Mouse (Mus musculus): ENCODE data around the gene Ripor2. TPM values are rescaled to one million over a fixed set of nuclear protein-coding genes. Genes with fewer than 3 reads are reported as not detected.

Ripor2 gene
- polyA plus RNA-seq, 1 experiment from 2014 or later: 4.4 TPM

GRCm38 (mm10) chr13:24666763-24667162 lies 84.8 kb downstream of the Ripor2 start:
- no peak overlapping the region for H3K27ac ChIP-seq (ENCODE audit: low read length)
- no peak for ATAC-seq (ENCODE audit: low read depth)
- no peak overlapping the region for H3K9ac ChIP-seq (ENCODE audit: low read depth, low read length)
- H3K4me1 ChIP-seq (ENCODE audit: control insufficient read depth, low read depth, low read length): no peaks in the 10 kb centered on the region
- H3K4me2 ChIP-seq (ENCODE audit: low read depth, low read length): no peak overlapping the region
- no peak overlapping the region for H3K4me3 ChIP-seq (ENCODE audit: low read depth, low read length)
- 66% methylated on average over 4 of the region's 4 CpGs for WGBS (ENCODE audit: insufficient replicate concordance)
- H3K9me3 ChIP-seq (replicated peaks; ENCODE audit: control insufficient read depth, low read length): no peaks in the 10 kb centered on the region
- H3K27me3 ChIP-seq (ENCODE audit: control insufficient read depth, insufficient read depth, low read depth, low read length): no peaks in the 10 kb centered on the region
- H3K36me3 ChIP-seq (ENCODE audit: control insufficient read depth, insufficient read depth): no peaks in the 10 kb centered on the region

DNA sequence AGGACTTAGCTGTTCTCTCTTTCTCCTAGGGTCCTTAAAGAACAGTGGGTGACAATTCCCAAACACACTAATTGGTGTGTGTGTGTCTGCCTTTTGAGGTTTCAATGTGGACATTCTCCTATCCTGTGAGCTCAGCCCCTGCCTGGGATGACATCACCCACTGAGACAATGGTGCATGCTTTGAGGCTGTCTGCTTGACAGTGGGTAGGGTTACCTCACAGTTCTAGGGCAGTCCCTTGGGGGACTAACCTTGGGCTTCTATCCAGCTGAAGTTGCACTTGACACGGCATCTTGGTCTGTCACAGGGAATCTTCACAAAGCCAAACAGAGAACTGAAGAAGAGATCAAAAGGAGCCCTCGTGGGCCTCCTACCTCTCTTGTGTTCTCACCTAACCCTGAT lies 86.6 kb downstream of the Ripor2 start:
- no peaks in the 10 kb centered on the region for H3K27me3 ChIP-seq (ENCODE audit: control insufficient read depth, insufficient read depth, low read depth, low read length)
- H3K4me2 ChIP-seq (ENCODE audit: low read depth, low read length): no peak overlapping the region
- no peaks in the 10 kb centered on the region for H3K9me3 ChIP-seq (replicated peaks; ENCODE audit: control insufficient read depth, low read length)
- ATAC-seq (ENCODE audit: low read depth): no peak
- WGBS (ENCODE audit: insufficient replicate concordance): 66% methylated on average over 2 of the region's 2 CpGs
- H3K4me1 ChIP-seq (ENCODE audit: control insufficient read depth, low read depth, low read length): no peaks in the 10 kb centered on the region
- no peak overlapping the region for H3K27ac ChIP-seq (ENCODE audit: low read length)
- H3K36me3 ChIP-seq (ENCODE audit: control insufficient read depth, insufficient read depth): no peaks in the 10 kb centered on the region
- H3K9ac ChIP-seq (ENCODE audit: low read depth, low read length): no peak overlapping the region
- no peak overlapping the region for H3K4me3 ChIP-seq (ENCODE audit: low read depth, low read length)

GRCm38 (mm10) chr13:24670676-24671075 lies 88.7 kb downstream of the Ripor2 start:
- no peak overlapping the region for H3K4me3 ChIP-seq (ENCODE audit: low read depth, low read length)
- WGBS (ENCODE audit: insufficient replicate concordance): 90% methylated on average over 2 of the region's 2 CpGs

GRCm38 (mm10) chr13:24679027-24679680 lies 97.2 kb downstream of the Ripor2 start:
- Histone ChIP-seq H3K27me3 (ENCODE audit: control insufficient read depth, insufficient read depth, low read depth, low read length) (no peaks in the 10 kb centered on the region), H3K4me2 (ENCODE audit: low read depth, low read length) (no peak overlapping the region), H3K4me1 (ENCODE audit: control insufficient read depth, low read depth, low read length) (no peaks in the 10 kb centered on the region), H3K4me3 (ENCODE audit: low read depth, low read length) (no peak overlapping the region), H3K9me3 (replicated peaks; ENCODE audit: control insufficient read depth, low read length) (no peaks in the 10 kb centered on the region), H3K9ac (ENCODE audit: low read depth, low read length) (no peak overlapping the region), H3K36me3 (ENCODE audit: control insufficient read depth, insufficient read depth) (no peaks in the 10 kb centered on the region), H3K27ac (ENCODE audit: low read length) (no peak overlapping the region)
- no peak for ATAC-seq (ENCODE audit: low read depth)
- 73% methylated on average over 15 of the region's 15 CpGs for WGBS (ENCODE audit: insufficient replicate concordance)

More at GRCm38 (mm10) chr13:24670676-24671075, 88.7 kb downstream of the Ripor2 start:
- Histone ChIP-seq H3K4me2 (ENCODE audit: low read depth, low read length) (no peak overlapping the region), H3K27ac (ENCODE audit: low read length) (no peak overlapping the region), H3K27me3 (ENCODE audit: control insufficient read depth, insufficient read depth, low read depth, low read length) (no peaks in the 10 kb centered on the region), H3K9me3 (replicated peaks; ENCODE audit: control insufficient read depth, low read length) (no peaks in the 10 kb centered on the region), H3K36me3 (ENCODE audit: control insufficient read depth, insufficient read depth) (no peaks in the 10 kb centered on the region), H3K9ac (ENCODE audit: low read depth, low read length) (no peak overlapping the region), H3K4me1 (ENCODE audit: control insufficient read depth, low read depth, low read length) (no peaks in the 10 kb centered on the region)
- no peak for ATAC-seq (ENCODE audit: low read depth)

- no peaks in the 10 kb centered on the region for H3K4me1 ChIP-seq (ENCODE audit: control insufficient read depth, low read depth, low read length)
- H3K9me3 ChIP-seq (replicated peaks; ENCODE audit: control insufficient read depth, low read length): no peaks in the 10 kb centered on the region
- H3K4me3 ChIP-seq (ENCODE audit: low read depth, low read length): no peak overlapping the region
- H3K4me2 ChIP-seq (ENCODE audit: low read depth, low read length): no peak overlapping the region
- WGBS (ENCODE audit: insufficient replicate concordance): 88% methylated on average over 4 of the region's 4 CpGs
- H3K9ac ChIP-seq (ENCODE audit: low read depth, low read length): no peak overlapping the region
- ATAC-seq (ENCODE audit: low read depth): no peak
- no peaks in the 10 kb centered on the region for H3K36me3 ChIP-seq (ENCODE audit: control insufficient read depth, insufficient read depth)
- no peaks in the 10 kb centered on the region for H3K27me3 ChIP-seq (ENCODE audit: control insufficient read depth, insufficient read depth, low read depth, low read length)
- H3K27ac ChIP-seq (ENCODE audit: low read length): no peak overlapping the region
Measured at GRCm38 (mm10) chr13:24680951-24681350, 99.0 kb downstream of the Ripor2 start.

GRCm38 (mm10) chr13:24682346-24682745 lies 100.4 kb downstream of the Ripor2 start:
- no peaks in the 10 kb centered on the region for H3K36me3 ChIP-seq (ENCODE audit: control insufficient read depth, insufficient read depth)
- no peak overlapping the region for H3K27ac ChIP-seq (ENCODE audit: low read length)
- no peaks in the 10 kb centered on the region for H3K27me3 ChIP-seq (ENCODE audit: control insufficient read depth, insufficient read depth, low read depth, low read length)
- WGBS (ENCODE audit: insufficient replicate concordance): 54% methylated on average over 5 of the region's 5 CpGs
- no peak for ATAC-seq (ENCODE audit: low read depth)
- H3K4me2 ChIP-seq (ENCODE audit: low read depth, low read length): no peak overlapping the region
- peaks cover 5% of the 10 kb centered on the region for H3K4me1 ChIP-seq (ENCODE audit: control insufficient read depth, low read depth, low read length)
- H3K4me3 ChIP-seq (ENCODE audit: low read depth, low read length): no peak overlapping the region
- H3K9ac ChIP-seq (ENCODE audit: low read depth, low read length): no peak overlapping the region
- H3K9me3 ChIP-seq (replicated peaks; ENCODE audit: control insufficient read depth, low read length): no peaks in the 10 kb centered on the region

- no peak overlapping the region for H3K4me2 ChIP-seq (ENCODE audit: low read depth, low read length)
- H3K4me3 ChIP-seq (ENCODE audit: low read depth, low read length): no peak overlapping the region
- WGBS (ENCODE audit: insufficient replicate concordance): 31% methylated on average over 2 of the region's 2 CpGs
- H3K27me3 ChIP-seq (ENCODE audit: control insufficient read depth, insufficient read depth, low read depth, low read length): no peaks in the 10 kb centered on the region
- peaks cover 5% of the 10 kb centered on the region for H3K4me1 ChIP-seq (ENCODE audit: control insufficient read depth, low read depth, low read length)
- H3K27ac ChIP-seq (ENCODE audit: low read length): no peak overlapping the region
- H3K9me3 ChIP-seq (replicated peaks; ENCODE audit: control insufficient read depth, low read length): no peaks in the 10 kb centered on the region
- H3K36me3 ChIP-seq (ENCODE audit: control insufficient read depth, insufficient read depth): no peaks in the 10 kb centered on the region
- H3K9ac ChIP-seq (ENCODE audit: low read depth, low read length): no peak overlapping the region
- no peak for ATAC-seq (ENCODE audit: low read depth)
Measured at GRCm38 (mm10) chr13:24684503-24684902, 102.5 kb downstream of the Ripor2 start.

DNA sequence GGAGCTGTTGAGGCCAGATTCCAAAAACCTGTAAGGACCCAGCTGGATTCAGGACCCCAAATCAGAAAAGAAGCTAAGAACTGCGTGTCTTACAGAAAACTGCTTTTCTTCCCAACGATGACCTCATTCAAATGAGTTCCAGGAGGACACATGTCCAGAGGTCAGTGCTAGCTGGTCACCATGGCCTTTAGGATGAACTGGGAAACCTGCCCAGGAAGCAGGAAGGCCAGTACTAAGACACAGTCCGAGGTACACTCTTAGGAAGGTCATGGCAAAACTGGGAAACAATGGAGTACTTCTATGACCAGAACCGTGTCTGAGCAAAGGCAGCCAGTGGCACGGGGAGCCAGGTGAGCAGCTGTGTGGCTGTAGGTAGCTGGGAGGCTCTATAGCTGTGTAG lies 103.9 kb downstream of the Ripor2 start:
- no peaks in the 10 kb centered on the region for H3K27me3 ChIP-seq (ENCODE audit: control insufficient read depth, insufficient read depth, low read depth, low read length)
- WGBS (ENCODE audit: insufficient replicate concordance): 63% methylated on average over 5 of the region's 5 CpGs
- ATAC-seq (ENCODE audit: low read depth): no peak

GRCm38 (mm10) chr13:24686705-24687665 lies 105.0 kb downstream of the Ripor2 start:
- H3K4me2 ChIP-seq (ENCODE audit: low read depth, low read length): no peak overlapping the region
- H3K4me1 ChIP-seq (ENCODE audit: control insufficient read depth, low read depth, low read length): peaks cover 5% of the 10 kb centered on the region
- H3K27ac ChIP-seq (ENCODE audit: low read length): no peak overlapping the region
- no peaks in the 10 kb centered on the region for H3K27me3 ChIP-seq (ENCODE audit: control insufficient read depth, insufficient read depth, low read depth, low read length)
- no peak overlapping the region for H3K4me3 ChIP-seq (ENCODE audit: low read depth, low read length)
- 27% methylated on average over 15 of the region's 15 CpGs for WGBS (ENCODE audit: insufficient replicate concordance)
- H3K9ac ChIP-seq (ENCODE audit: low read depth, low read length): no peak overlapping the region
- no peaks in the 10 kb centered on the region for H3K9me3 ChIP-seq (replicated peaks; ENCODE audit: control insufficient read depth, low read length)
- H3K36me3 ChIP-seq (ENCODE audit: control insufficient read depth, insufficient read depth): no peaks in the 10 kb centered on the region
- ATAC-seq (ENCODE audit: low read depth): no peak

More for the DNA sequence above, 103.9 kb downstream of the Ripor2 start:
- H3K4me1 ChIP-seq (ENCODE audit: control insufficient read depth, low read depth, low read length): peaks cover 5% of the 10 kb centered on the region
- no peak overlapping the region for H3K9ac ChIP-seq (ENCODE audit: low read depth, low read length)
- H3K27ac ChIP-seq (ENCODE audit: low read length): no peak overlapping the region
- H3K4me2 ChIP-seq (ENCODE audit: low read depth, low read length): no peak overlapping the region
- H3K4me3 ChIP-seq (ENCODE audit: low read depth, low read length): no peak overlapping the region
- no peaks in the 10 kb centered on the region for H3K9me3 ChIP-seq (replicated peaks; ENCODE audit: control insufficient read depth, low read length)
- no peaks in the 10 kb centered on the region for H3K36me3 ChIP-seq (ENCODE audit: control insufficient read depth, insufficient read depth)
